Mouse (Mus musculus) NIH3T3 (cell line): ENCODE measurements at regions not wholly inside any gene's neighbourhood (a gene's known extent, or its start where the extent isn't known, plus 50 kb on each side); places are given as distances from the start of the nearest gene placed in this dataset.

Experiments used
- DNase-seq: peaks from one replicate; pipeline ENCODE4 v3.0.0-alpha.2; 2012; ENCODE audit warnings: low read depth

GRCm38 (mm10) chrX:98375437-98375836 is 226.9 kb downstream of the Ar start:
- DNase-seq: no peak

GRCm38 (mm10) chrX:98380247-98380905 is 231.8 kb downstream of the Ar start:
- peak; percentile 37 for DNase-seq

GRCm38 (mm10) chrX:98384017-98384416 is 235.4 kb downstream of the Ar start:
- no peak for DNase-seq

- DNase-seq: no peak
These were observed 243.8 kb downstream of the Ar start for GRCm38 (mm10) chrX:98392376-98392775.

- DNase-seq: no peak
These were observed 260.5 kb downstream of the Ar start for GRCm38 (mm10) chrX:98409090-98409489.

GRCm38 (mm10) chrX:98419437-98419836 is 270.9 kb downstream of the Ar start:
- DNase-seq: no peak

GRCm38 (mm10) chrX:98452026-98452425 is 303.5 kb downstream of the Ar start:
- DNase-seq: peak; percentile 4

GRCm38 (mm10) chrX:98476473-98477254 is 328.1 kb downstream of the Ar start:
- DNase-seq: no peak
